Mouse (Mus musculus) CH12F3 (cell line): ENCODE data around the gene Hist1h2be.
"Not testable (repeated sequence)": the region's sequence is repeated elsewhere in the genome, so short reads cannot be mapped to it uniquely, and the experiment has no call there.

Experiments
- in situ Hi-C: fragments of 300-500 bp; cut with MboI; formaldehyde crosslinking; loops from 2 replicates; pipeline ENCODE4 v1.14.3; 2020; ENCODE audit warnings: low sequenced_read_pairs

Hist1h2be gene

DNA sequence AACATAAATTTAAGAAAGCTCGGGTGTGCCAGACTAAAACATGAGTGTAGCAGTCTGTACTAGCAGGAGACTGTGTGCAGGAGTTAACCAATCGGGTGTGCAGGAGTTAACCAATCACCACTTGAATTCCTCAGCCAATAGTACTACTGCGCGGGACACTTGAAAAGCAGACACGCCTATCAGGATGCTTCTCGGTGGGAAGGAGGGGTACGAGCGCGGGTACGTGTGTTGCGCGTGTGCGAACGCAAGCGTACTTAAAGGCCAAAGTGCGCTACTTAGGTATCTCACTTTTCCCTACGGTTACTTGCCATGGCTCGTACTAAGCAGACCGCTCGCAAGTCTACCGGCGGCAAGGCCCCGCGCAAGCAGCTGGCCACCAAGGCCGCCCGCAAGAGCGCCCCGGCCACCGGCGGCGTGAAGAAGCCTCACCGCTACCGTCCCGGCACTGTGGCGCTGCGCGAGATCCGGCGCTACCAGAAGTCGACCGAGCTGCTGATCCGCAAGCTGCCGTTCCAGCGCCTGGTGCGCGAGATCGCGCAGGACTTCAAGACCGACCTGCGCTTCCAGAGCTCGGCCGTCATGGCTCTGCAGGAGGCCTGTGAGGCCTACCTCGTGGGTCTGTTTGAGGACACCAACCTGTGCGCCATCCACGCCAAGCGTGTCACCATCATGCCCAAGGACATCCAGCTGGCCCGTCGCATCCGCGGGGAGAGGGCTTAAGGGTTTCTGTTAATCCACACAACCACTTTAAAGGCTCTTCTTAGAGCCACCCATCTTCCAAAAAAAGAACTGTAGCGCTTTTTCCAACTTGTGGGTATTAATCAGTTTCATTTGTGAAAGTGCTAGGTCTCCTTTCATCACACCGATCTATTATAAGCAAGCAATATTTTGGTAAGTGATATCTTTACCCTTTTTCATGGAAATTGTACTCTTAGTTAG is 85.5 kb downstream of the Hist1h2be start, which contains the start of gene Hist1h3g:
Gene Hist1h3g (plus strand): TSS at position 286 of the 939 bp plus-strand sequence.
- in situ Hi-C loops, result not testable (repeated sequence)

GRCm38 (mm10) chr13:23534368-23535131 is 86.4 kb downstream of the Hist1h2be start:
- in situ Hi-C loops, result no loop called here
